Mouse (Mus musculus): ENCODE measurements around the gene Psmd13.

The Psmd13 gene

GRCm38 (mm10) chr7:140944236-140944635 lies 62.5 kb downstream of the Psmd13 start:
- DNase-seq (ENCODE audit: low spot score), result no peak

GRCm38 (mm10) chr7:140945247-140945646 lies 63.5 kb downstream of the Psmd13 start:
- no peak for DNase-seq (ENCODE audit: low spot score)

- no peak for DNase-seq (ENCODE audit: low spot score)
Measured at GRCm38 (mm10) chr7:140946311-140946710, 64.5 kb downstream of the Psmd13 start.

- DNase-seq (ENCODE audit: low spot score), result no peak
Measured at GRCm38 (mm10) chr7:140946980-140947379, 65.2 kb downstream of the Psmd13 start.

- DNase-seq (ENCODE audit: low spot score), result no peak
Measured at GRCm38 (mm10) chr7:140948161-140948560, 66.4 kb downstream of the Psmd13 start.
